Mouse (Mus musculus) erythroblast, adult 5-6 weeks (primary cell): ENCODE data around the gene Arpp21. TPM values are rescaled to one million over a fixed set of nuclear protein-coding genes. Genes with fewer than 3 reads are reported as not detected.

Experiments used
- ATAC-seq: replicated peaks from 2 replicates; pipeline ENCODE4 v1.8.0; 2016; ENCODE audit warnings: moderate number of reproducible peaks, mild to moderate bottlenecking, moderate TSS enrichment, inconsistent platforms; ENCODE audit not compliant: poor library complexity, low FRiP score, severe bottlenecking
- total RNA-seq, 2 experiments: library from RNA; stranded (forward) in 1 of 2; stranded (reverse) in 1 of 2; fragments of 150-400 nt in 1 of 2; fragments of 200-764, 138-1000 nt in 1 of 2; gene quantifications; 2 replicates each; pipeline versions ENCODE4 v1.2.3 to v1.2.4; 2015 to 2017; ENCODE audit warnings: low replicate concordance in 2 of 2

Arpp21 gene
- total RNA-seq, 2 experiments from 2014 or later: not detected

GRCm38 (mm10) chr9:112119535-112119934 is 116.2 kb downstream of the Arpp21 start:
- ATAC-seq: no peak

DNA sequence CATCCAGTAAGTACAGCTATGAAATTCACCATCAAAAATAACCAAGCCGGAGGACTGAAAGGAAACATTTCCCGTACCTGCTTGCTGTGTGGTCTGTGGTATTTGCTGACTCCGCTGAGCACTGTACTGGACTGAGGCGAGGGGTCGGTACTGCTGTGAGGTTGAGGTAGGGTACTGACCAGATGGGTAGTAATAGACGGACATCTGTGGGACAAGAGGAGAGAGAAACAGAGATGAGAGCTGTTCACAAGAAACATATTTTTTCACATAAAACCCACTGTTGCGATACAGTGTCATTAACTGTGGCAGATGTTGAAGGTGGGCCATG is 116.7 kb downstream of the Arpp21 start:
- ATAC-seq: no peak

DNA sequence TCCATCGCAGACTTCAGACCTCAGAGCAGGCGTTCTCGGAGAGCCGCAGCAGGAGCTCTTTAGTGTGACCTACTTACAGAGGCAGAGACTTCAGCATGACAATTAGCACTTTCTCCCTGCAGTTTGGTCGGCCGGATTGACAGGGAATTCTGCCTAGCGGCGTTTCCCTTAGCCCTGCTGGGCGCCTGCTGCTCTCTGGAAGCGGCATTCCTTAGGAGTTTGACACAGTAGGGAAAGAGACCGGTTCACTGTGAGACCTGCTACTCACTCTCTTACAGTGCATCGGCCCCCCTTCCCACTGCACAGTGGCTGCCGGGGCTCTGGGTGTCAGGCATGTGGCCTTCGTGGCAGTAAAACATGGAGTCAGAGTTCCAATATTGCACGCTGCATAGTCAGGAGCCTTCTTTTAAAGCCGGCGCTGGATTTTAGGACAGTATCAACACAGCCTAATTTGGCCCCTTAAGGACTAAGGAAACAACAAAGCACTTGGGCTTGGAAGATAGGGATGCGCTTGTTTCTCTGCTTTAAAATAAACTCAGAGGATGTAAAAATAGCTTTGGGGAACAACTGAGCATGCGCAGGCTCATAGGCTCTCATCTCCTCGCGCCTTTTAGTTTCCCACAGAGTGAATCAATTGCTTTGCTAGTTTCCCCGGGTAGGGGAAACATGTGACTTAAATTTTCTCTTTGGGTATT is 117.2 kb downstream of the Arpp21 start:
- no peak for ATAC-seq

DNA sequence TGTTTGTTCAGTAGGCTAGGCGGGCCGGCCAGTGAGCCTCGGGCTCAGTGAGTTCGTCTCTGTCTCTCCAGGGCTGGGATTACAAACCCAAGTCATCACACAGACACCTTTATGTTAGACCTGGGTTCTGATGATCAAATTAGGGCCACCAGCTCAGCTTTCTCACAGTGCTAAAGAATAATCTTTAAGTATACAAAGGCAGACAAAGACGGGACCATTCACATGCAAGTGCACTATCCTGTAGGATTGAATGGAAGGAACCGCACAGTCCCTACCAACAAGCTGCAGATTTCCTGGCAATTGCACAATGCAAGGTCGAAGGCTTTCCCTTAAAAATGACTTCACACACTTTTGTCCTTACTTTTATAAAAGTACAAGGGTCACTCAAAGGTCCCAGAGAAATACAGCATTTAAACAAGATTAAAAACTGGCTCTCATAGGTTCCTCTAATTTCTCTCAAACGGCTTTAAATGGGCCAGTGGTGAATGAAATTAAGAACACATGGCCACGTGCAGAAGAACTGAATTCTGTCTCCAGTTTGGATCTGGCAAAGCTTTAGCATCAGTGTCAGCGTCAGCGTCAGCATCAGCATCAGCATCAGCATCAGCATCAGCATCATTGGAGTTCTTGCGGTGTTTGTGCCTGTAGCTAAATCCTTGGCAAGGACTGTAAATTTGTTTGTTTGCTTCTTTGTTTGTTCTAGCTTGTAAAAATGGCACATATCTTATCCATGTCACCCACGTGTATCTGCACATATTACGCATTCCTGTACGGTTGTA is 117.9 kb downstream of the Arpp21 start:
- no peak for ATAC-seq

DNA sequence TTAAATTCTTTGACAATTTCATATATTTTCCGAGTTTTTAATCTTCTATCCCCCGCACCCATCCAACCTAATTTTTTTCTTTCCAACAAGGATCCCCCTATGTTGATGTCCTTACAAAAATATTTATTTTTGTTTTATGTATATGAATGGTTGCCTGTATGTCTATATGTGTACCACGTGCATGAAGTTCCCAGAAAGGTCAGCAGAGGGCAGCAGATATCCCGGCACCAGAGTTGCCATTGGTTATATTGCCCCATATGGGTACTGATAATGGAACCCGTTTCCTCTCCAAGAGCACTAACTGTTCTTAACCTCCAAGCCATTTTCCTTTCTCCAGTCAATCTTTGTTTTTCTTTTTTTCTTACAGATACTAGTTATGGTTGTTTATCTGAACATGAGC is 124.1 kb downstream of the Arpp21 start:
- ATAC-seq: no peak

DNA sequence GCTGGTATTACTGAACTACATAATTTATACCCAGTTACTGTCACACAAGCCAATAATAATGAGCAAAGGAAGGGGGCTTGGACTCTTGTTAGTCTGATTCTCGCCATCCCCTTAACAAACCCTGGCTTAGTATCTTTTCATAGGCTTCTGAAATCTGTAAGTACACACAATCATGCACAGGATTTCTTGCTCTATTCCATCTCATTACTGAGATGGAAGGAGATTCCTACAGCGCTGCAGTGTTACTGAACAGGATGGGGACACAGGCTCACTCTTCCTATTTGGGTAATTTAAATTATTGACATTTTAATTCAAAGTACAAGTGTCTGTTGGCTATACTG is 132.9 kb downstream of the Arpp21 start:
- ATAC-seq: no peak

DNA sequence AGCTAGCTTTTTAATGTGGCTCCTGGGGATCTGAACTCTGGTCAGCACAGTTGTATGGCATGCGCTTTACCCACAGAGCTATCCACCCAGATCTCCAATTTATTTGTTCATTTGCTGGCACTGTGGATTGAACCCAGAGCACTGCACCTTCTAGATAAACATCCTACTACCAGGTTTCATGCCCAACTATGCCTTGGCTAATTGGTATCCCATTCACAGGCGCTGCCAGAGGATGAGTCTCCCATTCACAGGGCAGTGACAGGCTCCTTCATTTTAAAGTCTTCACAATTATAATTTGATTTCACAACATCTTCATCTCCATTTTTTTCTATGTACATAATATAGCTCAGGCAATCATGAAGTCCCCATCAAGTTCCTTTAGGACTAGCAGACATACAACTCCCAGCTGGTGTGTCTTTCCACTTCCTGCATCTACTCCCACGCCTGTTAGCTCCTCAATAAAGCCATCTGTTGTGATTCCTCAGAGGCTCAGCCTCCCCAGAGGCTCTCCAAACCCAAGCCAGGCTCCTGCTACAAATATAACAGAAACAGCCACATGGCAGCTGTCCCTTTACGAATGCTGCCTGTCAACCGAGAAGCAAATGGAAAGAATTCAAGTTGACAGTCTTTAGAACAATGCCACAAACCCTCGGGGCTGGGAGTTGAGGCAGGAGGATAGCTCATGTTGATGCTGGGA is 133.4 kb downstream of the Arpp21 start:
- ATAC-seq: no peak

- ATAC-seq: no peak
Measured at GRCm38 (mm10) chr9:112100841-112101595, 134.7 kb downstream of the Arpp21 start.

- ATAC-seq: no peak
Measured at GRCm38 (mm10) chr9:112098267-112098666, 137.5 kb downstream of the Arpp21 start.

- no peak for ATAC-seq
Measured at GRCm38 (mm10) chr9:112095708-112096107, 140.0 kb downstream of the Arpp21 start.

- no peak for ATAC-seq
Measured at GRCm38 (mm10) chr9:112095198-112095597, 140.5 kb downstream of the Arpp21 start.

DNA sequence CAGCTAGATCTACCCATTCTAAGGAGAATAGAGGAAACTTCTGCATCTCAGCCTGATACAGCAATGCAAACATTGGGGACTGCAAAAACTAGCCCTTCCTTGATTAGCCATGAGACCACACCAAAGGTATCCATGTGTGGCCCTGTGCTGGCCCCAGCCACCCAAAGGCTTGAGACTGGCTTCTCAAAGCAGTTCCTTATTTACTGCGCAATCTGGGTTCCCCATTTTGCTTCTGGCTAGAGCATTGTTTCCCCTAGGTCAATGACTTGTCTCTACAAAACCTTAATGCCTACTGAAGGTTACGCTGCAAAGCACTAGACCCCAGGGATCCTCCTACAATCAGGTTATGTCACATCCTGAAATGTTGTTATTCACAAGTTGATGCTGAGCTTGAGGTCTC is 156.8 kb downstream of the Arpp21 start:
- no peak for ATAC-seq

DNA sequence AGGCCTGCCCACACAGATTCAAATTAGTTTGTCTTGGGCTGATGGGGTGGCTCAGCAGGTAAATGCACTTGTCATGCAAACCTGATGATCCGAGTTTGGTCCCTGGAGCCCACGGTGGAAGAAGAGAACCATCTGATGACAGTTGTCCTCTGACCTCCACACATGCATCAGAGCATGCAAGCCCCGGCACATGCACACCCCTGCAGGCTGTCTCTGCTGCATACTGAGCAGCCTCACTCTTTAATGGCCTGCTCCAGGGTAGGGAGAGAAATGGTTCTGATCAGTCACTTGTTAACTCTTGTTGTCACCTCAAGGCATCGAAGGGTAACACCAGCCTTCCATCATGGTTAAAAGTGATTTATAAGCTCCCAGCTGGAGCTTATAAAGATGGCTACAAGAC is 157.3 kb downstream of the Arpp21 start:
- ATAC-seq: no peak

GRCm38 (mm10) chr9:112075273-112075672 is 160.5 kb downstream of the Arpp21 start:
- no peak for ATAC-seq

DNA sequence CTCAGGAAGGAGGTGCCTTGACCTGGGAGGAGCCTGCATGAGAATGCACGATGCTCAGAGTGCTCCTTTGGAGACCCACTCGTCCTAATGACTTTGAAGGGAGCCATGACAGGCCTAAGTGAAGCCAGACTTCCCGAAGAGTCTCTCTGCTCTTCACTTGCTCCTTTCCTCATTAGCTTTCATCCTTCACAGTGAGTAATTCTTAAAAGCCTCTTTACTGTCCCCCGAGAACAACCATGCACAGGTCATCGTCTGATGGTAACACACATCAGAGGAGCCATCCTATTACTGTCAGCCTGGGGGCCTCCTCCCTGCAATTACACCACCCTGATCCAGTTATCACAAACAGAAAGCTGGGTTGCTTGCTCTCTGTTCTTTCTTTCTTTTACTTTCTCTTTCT is 160.9 kb downstream of the Arpp21 start:
- ATAC-seq: no peak

DNA sequence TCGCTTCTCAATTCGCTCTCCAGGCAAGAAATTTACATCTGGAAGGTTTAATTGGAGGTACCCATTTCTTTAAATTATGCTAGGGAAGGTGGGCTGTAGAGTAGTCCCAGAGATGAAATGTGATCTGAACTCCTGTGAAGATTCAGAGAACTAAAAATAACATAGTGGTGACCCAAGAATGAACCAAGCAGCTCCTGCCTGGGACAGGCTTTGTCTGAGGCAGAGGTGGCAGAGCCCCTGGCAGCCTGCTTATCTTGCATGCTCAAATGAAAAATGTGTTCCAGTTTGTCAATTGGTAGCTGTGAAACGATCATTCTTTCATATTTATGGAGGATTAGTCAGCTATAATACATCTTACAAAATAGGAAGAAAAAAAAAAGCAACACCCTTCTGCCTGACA is 164.4 kb downstream of the Arpp21 start:
- no peak for ATAC-seq

GRCm38 (mm10) chr9:112070961-112071360 is 164.8 kb downstream of the Arpp21 start:
- ATAC-seq: no peak

DNA sequence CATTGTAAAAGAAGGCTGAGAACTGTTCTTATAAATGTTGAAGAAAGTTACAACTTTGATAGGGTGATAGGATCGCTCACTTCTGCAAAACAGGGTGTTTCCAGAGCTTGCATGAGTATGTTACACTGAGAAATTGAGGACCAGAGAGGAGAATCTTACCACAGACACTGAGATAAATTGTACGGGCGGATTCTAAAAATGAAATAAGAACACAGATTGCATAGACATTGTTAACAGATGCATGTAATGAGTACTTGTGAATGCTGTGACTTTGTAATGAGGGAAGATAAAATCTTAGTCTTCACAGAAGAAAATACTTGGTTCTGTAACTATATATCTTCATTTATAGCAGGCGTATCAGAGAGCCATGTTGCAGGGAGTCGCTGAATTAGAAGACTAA is 167.5 kb downstream of the Arpp21 start:
- no peak for ATAC-seq

GRCm38 (mm10) chr9:112060696-112061425 is 174.9 kb downstream of the Arpp21 start:
- ATAC-seq: no peak
